Mouse (Mus musculus): ENCODE data around the gene Nectin1. TPM values are rescaled to one million over a fixed set of nuclear protein-coding genes. Genes with fewer than 3 reads are reported as not detected.

Gene Nectin1
- polyA plus RNA-seq, 2 experiments = 1.1 to 1.2 TPM

DNA sequence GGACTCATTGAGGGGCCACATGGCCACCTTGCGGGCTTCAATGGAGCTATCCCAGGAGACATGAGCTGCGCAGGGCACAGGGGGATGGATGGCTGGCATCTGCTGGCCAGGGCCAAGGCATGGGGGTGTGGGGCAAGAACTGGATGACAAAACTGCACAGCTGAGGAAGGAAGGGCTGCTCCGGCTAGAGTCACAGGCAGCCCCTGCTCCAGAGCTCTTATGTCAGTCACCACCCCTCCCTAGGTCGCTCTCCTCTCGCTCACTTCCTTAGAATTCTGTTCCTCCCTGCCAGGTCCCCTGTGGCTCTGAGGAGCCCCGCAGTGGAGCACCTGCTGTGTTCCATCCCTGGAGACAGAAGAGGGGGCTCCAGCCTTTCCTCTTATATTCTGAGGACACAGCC, 63.8 kb downstream of the Nectin1 start:
- no peak for ATAC-seq (ENCODE audit: insufficient read depth)
- Histone ChIP-seq H3K4me3 (ENCODE audit: insufficient read depth in 1 of 2, low read depth in 2 of 2, low read length in 2 of 2) (no peak overlapping the region), H3K4me1 (replicated peaks; ENCODE audit: control insufficient read depth in 2 of 2, insufficient read depth in 2 of 2, low read length in 1 of 2) (no peaks in the 10 kb centered on the region), H3K9ac (replicated peaks) (no peak overlapping the region), H3K27me3 (ENCODE audit: control insufficient read depth, insufficient read depth, low read length) (no peaks in the 10 kb centered on the region), H3K4me2 (ENCODE audit: low read depth) (no peak overlapping the region), H3K9me3 (ENCODE audit: control insufficient read depth, low read length) (no peaks in the 10 kb centered on the region), H3K36me3 (replicated peaks; ENCODE audit: control insufficient read depth, insufficient read depth, low read depth) (no peaks in the 10 kb centered on the region), H3K27ac (no peak overlapping the region)
- no peak for DNase-seq (ENCODE audit: low read depth in 3 of 3, low spot score in 3 of 3)
- TF ChIP-seq EP300 (IDR thresholded peaks at IDR 0.05; ENCODE audit: low read depth) (no peak), CTCF (IDR thresholded peaks at IDR 0.05; ENCODE audit: low read depth) (no peak)
- WGBS (ENCODE audit: insufficient replicate concordance) = 25% methylated on average over 6 of the region's 6 CpGs

DNA sequence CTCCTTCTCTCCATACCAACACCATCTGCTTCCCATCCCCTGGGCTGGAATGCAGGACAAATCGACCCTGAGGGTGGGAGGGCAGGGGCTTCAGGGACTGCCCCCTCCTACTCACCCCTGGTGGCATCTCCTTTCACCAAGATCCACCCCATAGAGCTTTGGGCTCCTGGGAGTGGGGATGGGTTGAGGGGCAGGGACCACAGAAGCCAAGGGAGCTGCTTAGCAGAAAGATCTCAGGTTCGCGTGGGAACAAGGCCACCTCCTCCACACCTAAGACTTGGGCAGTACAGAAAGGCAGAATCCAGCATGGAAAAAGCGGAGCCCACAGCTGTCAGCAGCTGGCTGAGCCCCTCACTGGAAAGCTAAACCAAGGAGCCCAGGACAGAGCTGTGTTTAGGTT, 64.3 kb downstream of the Nectin1 start:
- Histone ChIP-seq H3K27ac (no peak overlapping the region), H3K9me3 (ENCODE audit: control insufficient read depth, low read length) (no peaks in the 10 kb centered on the region), H3K4me2 (ENCODE audit: low read depth) (no peak overlapping the region), H3K27me3 (ENCODE audit: control insufficient read depth, insufficient read depth, low read length) (no peaks in the 10 kb centered on the region), H3K4me1 (replicated peaks; ENCODE audit: control insufficient read depth in 2 of 2, insufficient read depth in 2 of 2, low read length in 1 of 2) (no peaks in the 10 kb centered on the region), H3K4me3 (ENCODE audit: insufficient read depth in 1 of 2, low read depth in 2 of 2, low read length in 2 of 2) (no peak overlapping the region), H3K36me3 (replicated peaks; ENCODE audit: control insufficient read depth, insufficient read depth, low read depth) (no peaks in the 10 kb centered on the region), H3K9ac (replicated peaks) (no peak overlapping the region)
- no peak for DNase-seq (ENCODE audit: low read depth in 3 of 3, low spot score in 3 of 3)
- TF ChIP-seq CTCF (IDR thresholded peaks at IDR 0.05; ENCODE audit: low read depth) (no peak), EP300 (IDR thresholded peaks at IDR 0.05; ENCODE audit: low read depth) (no peak)
- ATAC-seq (ENCODE audit: insufficient read depth) = no peak
- WGBS (ENCODE audit: insufficient replicate concordance) = 29% methylated on average over 4 of the region's 4 CpGs

DNA sequence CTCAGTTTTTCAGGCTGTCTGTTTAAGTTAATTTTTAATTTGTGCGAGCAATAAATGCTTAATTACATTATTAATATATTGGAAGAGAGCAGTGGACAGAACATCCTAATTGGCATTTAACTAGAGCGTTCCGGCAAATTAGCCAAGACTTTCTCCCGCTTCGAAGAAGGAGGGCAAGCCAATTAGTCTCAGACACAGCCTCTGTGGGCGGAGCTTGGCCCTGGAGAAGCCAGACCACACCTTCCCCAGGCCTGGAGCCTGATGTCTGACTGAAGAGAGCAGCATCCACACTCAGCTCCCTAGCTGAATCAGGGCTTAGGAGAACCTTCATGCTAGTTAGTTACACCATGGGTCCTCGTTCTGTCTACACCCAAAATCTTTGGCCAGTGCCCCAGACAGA, 64.8 kb downstream of the Nectin1 start:
- WGBS (ENCODE audit: insufficient replicate concordance) = 23% methylated on average over 7 of the region's 7 CpGs
- Histone ChIP-seq H3K36me3 (replicated peaks; ENCODE audit: control insufficient read depth, insufficient read depth, low read depth) (no peaks in the 10 kb centered on the region), H3K27ac (no peak overlapping the region), H3K4me2 (ENCODE audit: low read depth) (no peak overlapping the region), H3K9ac (replicated peaks) (no peak overlapping the region), H3K27me3 (ENCODE audit: control insufficient read depth, insufficient read depth, low read length) (no peaks in the 10 kb centered on the region), H3K4me1 (replicated peaks; ENCODE audit: control insufficient read depth in 2 of 2, insufficient read depth in 2 of 2, low read length in 1 of 2) (no peaks in the 10 kb centered on the region), H3K9me3 (ENCODE audit: control insufficient read depth, low read length) (no peaks in the 10 kb centered on the region), H3K4me3 (ENCODE audit: insufficient read depth in 1 of 2, low read depth in 2 of 2, low read length in 2 of 2) (no peak overlapping the region)
- no peak for ATAC-seq (ENCODE audit: insufficient read depth)
- no peak for TF ChIP-seq CTCF (IDR thresholded peaks at IDR 0.05; ENCODE audit: low read depth)
- TF ChIP-seq EP300 (IDR thresholded peaks at IDR 0.05; ENCODE audit: low read depth) = no peak
- no peak for DNase-seq (ENCODE audit: low read depth in 3 of 3, low spot score in 3 of 3)

DNA sequence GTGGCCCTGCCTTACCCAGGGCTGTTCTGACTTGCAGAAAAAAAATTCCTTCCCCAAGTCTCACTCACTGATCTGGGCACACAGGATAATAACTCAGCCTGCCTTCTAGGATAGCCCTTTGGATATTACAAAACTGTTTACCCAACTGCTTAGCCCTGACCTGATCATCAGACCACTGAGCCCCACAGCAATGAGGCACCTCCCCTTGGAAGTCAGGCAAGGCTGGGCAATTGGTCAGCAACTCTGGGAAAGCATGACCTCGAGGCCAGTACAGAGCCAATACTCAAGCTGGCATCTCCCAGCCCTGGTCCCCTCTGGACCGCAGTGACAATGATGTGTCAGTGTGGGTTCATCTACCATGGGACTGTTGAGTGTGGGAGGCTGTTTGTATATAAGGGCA, 69.4 kb downstream of the Nectin1 start:
- H3K4me2 ChIP-seq (ENCODE audit: low read depth) = no peak overlapping the region
- H3K27ac ChIP-seq = no peak overlapping the region
- H3K4me1 ChIP-seq (replicated peaks; ENCODE audit: control insufficient read depth in 2 of 2, insufficient read depth in 2 of 2, low read length in 1 of 2) = no peaks in the 10 kb centered on the region
- 31% methylated on average over 2 of the region's 2 CpGs for WGBS (ENCODE audit: insufficient replicate concordance)
- TF ChIP-seq EP300 (IDR thresholded peaks at IDR 0.05; ENCODE audit: low read depth) = no peak
- TF ChIP-seq CTCF (IDR thresholded peaks at IDR 0.05; ENCODE audit: low read depth) = no peak
- no peak for ATAC-seq (ENCODE audit: insufficient read depth)
- H3K9me3 ChIP-seq (ENCODE audit: control insufficient read depth, low read length) = no peaks in the 10 kb centered on the region
- DNase-seq (ENCODE audit: low read depth in 3 of 3, low spot score in 3 of 3) = no peak
- no peaks in the 10 kb centered on the region for H3K27me3 ChIP-seq (ENCODE audit: control insufficient read depth, insufficient read depth, low read length)
- no peaks in the 10 kb centered on the region for H3K36me3 ChIP-seq (replicated peaks; ENCODE audit: control insufficient read depth, insufficient read depth, low read depth)
- no peak overlapping the region for H3K9ac ChIP-seq (replicated peaks)
- H3K4me3 ChIP-seq (ENCODE audit: insufficient read depth in 1 of 2, low read depth in 2 of 2, low read length in 2 of 2) = no peak overlapping the region

DNA sequence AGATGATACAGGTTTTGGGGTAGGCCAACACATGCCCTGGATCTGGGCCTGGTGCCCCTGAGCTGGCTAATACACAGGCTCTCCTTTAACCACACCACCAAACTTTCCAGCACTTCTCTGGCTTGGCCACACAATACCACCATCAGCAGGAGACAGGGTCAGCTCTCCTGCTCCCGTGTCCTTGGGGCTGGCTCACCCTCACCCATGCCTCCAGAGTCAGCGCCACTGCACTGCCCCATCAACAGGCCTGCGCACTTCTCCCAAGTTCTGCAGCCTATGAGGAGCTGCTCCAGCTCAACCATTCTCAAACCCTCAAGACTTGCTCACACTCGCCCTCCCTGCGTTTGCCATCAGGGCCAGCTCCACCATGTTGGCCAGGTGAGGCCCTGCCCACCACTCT, 78.4 kb downstream of the Nectin1 start:
- no peak overlapping the region for H3K27ac ChIP-seq
- no peak overlapping the region for H3K9ac ChIP-seq (replicated peaks)
- no peak for ATAC-seq (ENCODE audit: insufficient read depth)
- no peak overlapping the region for H3K4me2 ChIP-seq (ENCODE audit: low read depth)
- H3K27me3 ChIP-seq (ENCODE audit: control insufficient read depth, insufficient read depth, low read length) = no peaks in the 10 kb centered on the region
- no peaks in the 10 kb centered on the region for H3K36me3 ChIP-seq (replicated peaks; ENCODE audit: control insufficient read depth, insufficient read depth, low read depth)
- H3K4me1 ChIP-seq (replicated peaks; ENCODE audit: control insufficient read depth in 2 of 2, insufficient read depth in 2 of 2, low read length in 1 of 2) = peaks cover 0 to 2% of the 10 kb centered on the region in 2 experiments; a peak in 1 of 4 replicates
- no peak for DNase-seq (ENCODE audit: low read depth in 3 of 3, low spot score in 3 of 3)
- no peaks in the 10 kb centered on the region for H3K9me3 ChIP-seq (ENCODE audit: control insufficient read depth, low read length)
- TF ChIP-seq EP300 (IDR thresholded peaks at IDR 0.05; ENCODE audit: low read depth) (no peak), CTCF (IDR thresholded peaks at IDR 0.05; ENCODE audit: low read depth) (no peak)
- no peak overlapping the region for H3K4me3 ChIP-seq (ENCODE audit: insufficient read depth in 1 of 2, low read depth in 2 of 2, low read length in 2 of 2)
- 62% methylated on average over 5 of the region's 5 CpGs for WGBS (ENCODE audit: insufficient replicate concordance)

All from liver, embryonic 14.5 days (tissue).